Mouse (Mus musculus) E14TG2a.4 (cell line): Measurements from ENCODE around the gene Pakap.

Experiments
- CTCF ChIP-seq: conservative IDR thresholded peaks from 2 replicates; pipeline ENCODE4 v1.5.1; 2014; ENCODE audit warnings: low read length
- NANOG ChIP-seq: IDR thresholded peaks from 2 replicates; pipeline ENCODE4 v1.6.1; 2014; ENCODE audit warnings: borderline replicate concordance, low read length, mixed read lengths
- POU5F1 ChIP-seq: IDR thresholded peaks from 2 replicates; pipeline ENCODE4 v1.6.1; 2014; ENCODE audit warnings: low read length, borderline replicate concordance

GRCm38 (mm10) chr4:57764926-57765325 is 196.9 kb downstream of the Pakap start:
- TF ChIP-seq CTCF (no peak), POU5F1 (no peak), NANOG (no peak)
